Mouse (Mus musculus) adrenal gland, postnatal 25 days (tissue): ENCODE data around the gene Apoc2. TPM values are rescaled to one million over a fixed set of nuclear protein-coding genes. Genes with fewer than 3 reads are reported as not detected.

Experiments
- DNase-seq: peaks from one replicate; pipeline ENCODE4 v3.0.0; 2021; ENCODE audit warnings: mixed read lengths
- total RNA-seq: library from RNA; stranded (reverse); gene quantifications from 2 replicates; pipeline ENCODE4 v1.2.3, GENCODE M21; 2021

Apoc2 gene
- total RNA-seq, 1 experiment from 2014 or later, result not detected

DNA sequence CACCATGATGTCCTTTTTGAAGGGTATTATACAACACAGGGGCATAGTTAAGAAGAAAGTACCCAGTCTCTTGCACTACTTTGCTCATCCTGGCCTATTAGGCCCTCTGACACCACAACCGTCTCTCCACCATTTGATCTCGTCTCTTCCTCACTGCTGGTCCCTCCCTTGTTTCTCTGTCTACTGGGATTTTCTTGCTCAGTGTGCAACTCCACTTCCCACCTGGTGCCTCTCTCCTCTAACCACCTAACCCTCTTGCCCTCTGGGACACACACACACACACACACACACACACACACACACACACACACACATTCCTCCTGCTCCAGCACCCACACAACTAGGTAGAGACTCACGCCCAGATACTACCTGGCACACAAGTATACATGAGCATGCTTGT is 1.2 kb upstream of the Apoc2 start:
- no peak for DNase-seq

- no peak for DNase-seq
Observed at GRCm38 (mm10) chr7:19676662-19677061, 1.1 kb downstream of the Apoc2 start.

- no peak for DNase-seq
Observed at GRCm38 (mm10) chr7:19675824-19676223, 1.9 kb downstream of the Apoc2 start.

GRCm38 (mm10) chr7:19673083-19673699 is 4.5 kb downstream of the Apoc2 start:
- no peak for DNase-seq

DNA sequence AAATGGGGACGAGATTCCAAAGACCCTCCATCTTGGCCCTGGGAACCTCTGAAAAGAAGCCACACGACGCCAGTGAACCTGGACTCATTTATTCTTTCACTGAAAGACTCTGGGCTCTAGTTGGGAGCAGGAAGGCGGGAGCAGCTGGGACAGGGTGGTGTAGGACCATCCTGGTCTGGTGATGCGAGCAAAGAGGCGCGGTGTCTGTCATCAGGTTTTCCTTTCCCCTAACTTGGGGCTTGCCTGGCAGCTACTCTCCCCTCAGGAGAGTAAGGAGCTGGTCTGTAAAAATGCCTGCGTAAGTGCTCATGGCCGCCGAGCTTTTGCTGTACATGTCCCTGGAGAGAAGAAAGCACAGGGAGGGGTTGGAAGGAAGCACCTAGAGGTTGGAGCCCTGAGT is 6.2 kb downstream of the Apoc2 start:
- no peak for DNase-seq

DNA sequence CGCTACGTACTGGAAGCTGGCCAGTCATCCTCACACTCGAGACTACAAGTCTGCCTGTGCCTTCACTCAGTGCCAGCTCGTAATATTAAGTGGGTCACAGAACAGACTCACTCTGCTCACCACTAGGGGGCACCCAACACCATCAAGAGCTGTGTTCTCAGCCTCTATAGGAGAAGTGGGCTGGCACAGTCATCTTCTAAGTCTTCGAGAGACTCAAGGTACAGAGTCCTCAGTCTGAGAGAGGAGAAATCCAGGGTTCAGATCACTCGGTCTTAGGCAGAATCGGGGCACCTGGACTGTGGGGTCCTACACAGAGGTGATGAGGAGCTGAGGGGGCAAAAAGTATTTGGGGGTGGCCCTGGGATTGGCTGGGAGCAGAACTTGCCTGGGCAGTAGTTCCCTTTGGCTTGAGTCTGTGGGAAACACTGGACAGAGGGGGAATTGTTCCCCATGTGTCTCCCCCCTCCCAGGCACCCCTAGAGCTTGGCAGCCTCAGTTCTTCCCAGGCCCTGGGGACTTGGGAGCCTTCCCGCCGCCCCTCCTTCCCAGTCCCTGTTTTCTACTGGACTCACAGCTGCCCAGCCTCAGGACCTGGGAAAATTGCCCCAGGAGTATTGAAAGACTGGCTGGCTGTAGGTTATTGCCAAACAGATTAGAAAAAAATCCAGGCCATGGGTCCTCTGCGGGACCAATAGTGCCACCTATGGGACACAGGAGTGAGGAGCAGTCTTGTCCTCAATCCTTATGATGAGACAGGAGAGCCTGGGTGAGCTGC is 8.6 kb downstream of the Apoc2 start:
- peak; percentile 90 for DNase-seq

DNA sequence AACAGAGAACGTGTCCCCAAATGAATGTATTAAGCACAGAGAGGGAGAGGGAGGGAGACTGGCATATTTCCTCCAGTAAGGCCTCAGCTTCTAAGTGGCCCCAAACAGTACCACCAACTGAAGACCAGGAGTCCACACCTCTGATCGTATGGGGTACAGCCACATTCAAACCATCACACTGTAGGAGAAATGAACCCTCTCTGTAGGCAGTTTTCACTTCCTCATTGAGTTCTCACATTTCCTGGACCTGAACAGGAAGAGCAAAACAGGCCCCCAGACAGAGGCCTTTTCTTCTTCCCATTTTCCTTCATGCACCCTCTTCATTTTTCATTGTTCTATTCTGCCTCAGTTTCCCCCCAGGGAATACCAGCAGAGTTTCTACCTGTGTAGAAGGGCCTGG is 10.3 kb downstream of the Apoc2 start:
- no peak for DNase-seq

GRCm38 (mm10) chr7:19666750-19667149 is 11.0 kb downstream of the Apoc2 start:
- DNase-seq, result no peak

- peak; percentile 98 for DNase-seq
Observed at GRCm38 (mm10) chr7:19664955-19665841, 12.5 kb downstream of the Apoc2 start, which contains the start of gene Clptm1. Clptm1 (minus strand) TSS chr7:19665033.

DNA sequence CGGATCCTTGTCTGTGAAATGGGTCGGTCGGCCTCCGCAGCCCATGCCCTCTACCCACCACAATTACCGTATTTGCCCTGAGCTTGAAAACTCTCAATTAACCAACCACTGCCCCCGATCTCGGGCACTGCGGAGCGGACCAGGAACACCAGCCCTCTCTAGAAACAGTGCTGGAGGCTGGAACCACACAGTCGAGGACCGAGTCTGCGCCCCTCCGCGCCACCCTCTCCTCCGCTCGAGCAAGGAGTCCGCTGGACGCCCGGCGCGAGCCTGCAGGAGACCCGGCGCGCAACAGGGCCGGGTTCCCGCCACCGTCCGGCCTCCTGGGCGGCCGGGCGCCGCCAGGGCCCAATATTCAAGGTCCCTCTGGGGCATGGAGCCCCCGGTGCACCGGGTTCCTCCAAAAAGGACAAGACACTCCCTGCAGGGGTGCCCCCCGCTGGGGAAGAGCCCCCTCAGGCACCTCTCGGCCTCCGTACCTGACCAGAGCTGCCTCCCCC is 13.2 kb downstream of the Apoc2 start:
- no peak for DNase-seq

GRCm38 (mm10) chr7:19663940-19664339 is 13.8 kb downstream of the Apoc2 start:
- no peak for DNase-seq

DNA sequence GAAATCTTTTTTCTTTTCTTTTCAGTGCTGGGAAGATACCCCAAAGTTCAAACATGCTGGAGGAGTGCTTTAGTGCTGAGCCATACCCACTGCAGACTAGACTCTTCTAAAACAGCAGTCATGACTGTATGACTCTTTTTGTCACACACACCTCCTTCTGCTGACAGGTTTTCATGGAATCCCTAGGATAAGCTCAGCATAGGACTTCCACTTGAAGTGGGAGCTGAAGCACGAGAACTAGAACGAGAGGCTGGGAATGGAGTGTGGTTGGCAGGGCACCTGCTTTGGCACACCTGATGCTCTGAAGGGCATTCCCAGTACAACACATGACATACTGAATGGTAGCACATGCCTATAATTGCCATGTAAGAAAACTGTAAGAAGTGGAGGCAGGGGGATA is 25.1 kb downstream of the Apoc2 start:
- DNase-seq, result no peak

DNA sequence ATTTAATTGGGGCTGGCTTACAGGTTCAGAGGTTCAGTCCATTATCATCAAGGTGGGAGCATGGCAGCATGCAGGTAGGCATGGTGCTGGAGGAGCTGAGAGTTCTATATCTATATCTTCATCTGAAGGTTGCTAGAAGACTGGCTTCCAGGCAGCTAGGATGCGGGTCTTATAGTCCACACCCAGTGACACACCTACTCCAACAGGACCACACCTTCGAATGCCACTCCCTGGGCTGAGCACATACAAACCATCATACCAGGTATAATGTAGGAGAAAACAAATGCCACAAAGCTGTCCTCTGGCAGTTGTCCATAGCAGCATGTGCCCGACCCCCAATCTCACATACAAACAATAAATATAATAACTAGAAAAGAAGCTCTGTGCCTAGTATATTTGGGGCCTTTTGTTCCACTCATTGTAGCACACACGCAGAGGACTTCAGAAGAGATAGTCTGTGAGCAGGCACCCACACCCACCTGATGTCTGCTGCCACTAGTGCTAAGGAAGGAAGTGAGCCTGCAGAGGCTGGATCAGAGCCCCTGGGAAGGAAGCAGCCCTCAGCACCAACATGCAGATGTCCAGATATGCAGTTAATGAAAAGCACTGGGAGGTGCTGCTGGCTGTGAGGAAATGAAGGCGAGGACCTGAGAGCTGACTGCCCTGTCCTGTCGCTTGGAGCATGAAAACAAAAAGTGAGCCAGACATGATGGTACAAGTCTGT is 26.5 kb downstream of the Apoc2 start:
- DNase-seq, result no peak

DNA sequence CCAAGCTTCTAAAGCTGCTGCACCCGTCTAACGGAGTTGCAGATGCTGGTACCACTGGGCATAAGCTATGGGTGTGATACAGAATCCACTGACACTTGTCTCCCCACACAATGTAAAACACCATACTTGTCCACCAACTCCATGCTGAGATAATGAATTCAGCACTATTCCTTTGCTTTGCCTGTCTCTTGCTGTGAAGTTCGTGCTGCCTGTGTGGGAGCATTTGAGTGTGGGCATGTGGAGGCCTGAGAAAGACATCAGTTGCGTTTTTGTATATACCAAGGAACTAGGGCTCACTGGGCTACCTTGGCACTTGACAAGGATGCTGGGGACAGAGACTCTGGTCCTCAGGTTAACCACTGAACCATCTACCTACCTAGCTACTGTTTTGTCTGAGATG is 36.5 kb downstream of the Apoc2 start:
- no peak for DNase-seq

DNA sequence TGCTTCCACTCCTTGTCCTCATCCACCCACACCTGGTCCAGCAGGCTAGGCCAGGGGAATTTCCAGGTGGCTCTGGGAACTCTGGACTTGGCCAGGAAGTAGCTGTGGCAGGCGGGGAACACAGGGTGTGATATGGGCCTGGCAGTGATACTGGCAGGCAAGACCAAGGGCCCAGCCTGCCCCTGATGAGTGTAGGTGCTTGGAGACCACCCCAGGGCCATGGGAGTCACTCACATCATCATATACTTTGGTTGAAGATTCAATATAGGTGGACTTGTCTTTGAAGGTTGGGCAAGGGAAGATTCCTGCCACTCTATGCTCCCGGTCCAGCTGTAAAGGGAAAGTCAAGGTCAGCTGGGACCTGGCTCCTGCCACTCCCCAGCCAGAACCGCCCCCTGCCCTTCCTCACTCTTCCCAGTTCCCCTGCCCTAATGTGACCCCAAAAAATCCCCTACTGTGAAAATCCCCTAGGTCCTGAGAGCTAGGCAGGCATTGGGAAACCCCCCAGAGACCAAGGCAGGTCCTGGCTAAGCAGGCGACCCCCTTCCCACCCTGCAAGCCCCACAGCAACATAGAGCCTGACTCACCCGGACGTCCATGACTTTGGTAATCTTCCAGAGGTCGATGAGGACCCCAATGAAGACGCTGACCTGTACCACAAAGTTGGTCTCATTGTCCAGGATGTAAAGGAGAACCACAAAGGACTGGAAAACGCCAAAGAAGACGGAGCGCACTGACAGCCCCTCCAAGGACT is 42.5 kb downstream of the Apoc2 start:
- no peak for DNase-seq

DNA sequence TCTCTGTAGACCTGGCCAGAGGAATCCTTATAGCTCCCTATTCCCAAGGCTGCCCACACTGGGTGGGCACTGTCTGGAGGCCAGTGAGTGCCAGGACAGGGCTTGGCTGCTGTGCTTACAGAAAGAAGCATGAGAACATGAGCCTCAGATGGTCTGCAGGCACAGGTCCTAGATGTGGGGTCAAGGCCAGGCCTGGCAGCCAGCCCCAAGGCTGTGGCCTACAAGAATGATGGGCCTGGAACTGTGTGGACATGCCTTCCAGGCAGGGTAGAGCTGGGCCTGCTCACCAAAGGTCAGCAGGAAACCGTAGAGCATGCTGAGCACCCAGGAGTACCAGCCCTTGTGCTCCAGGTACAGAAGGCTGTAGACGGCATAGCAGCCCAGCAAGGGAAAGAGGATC is 43.1 kb downstream of the Apoc2 start:
- DNase-seq, result peak; percentile 80

- DNase-seq, result no peak
Observed at GRCm38 (mm10) chr7:19633855-19634254, 43.9 kb downstream of the Apoc2 start.

GRCm38 (mm10) chr7:19633197-19633596 is 44.5 kb downstream of the Apoc2 start:
- DNase-seq, result no peak

DNA sequence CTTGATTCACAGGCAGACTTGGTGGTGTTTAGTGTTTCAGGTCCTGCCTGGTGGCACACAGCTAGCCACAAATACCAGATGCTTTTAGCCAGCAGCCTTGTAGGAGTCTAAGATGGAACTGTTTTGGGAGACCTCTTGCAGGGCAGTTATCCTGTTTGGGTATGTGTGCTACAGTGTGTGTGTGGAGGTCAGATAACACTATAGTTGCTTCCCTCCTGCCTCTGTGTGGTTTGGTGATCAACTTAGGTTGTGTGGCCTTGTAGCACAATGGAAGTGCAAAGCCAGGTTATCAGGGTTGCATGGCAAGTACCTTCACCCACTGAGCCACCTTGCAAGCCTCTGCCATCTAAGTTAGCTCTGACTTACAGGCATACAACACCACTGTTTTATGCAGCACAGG is 45.0 kb downstream of the Apoc2 start:
- no peak for DNase-seq

DNA sequence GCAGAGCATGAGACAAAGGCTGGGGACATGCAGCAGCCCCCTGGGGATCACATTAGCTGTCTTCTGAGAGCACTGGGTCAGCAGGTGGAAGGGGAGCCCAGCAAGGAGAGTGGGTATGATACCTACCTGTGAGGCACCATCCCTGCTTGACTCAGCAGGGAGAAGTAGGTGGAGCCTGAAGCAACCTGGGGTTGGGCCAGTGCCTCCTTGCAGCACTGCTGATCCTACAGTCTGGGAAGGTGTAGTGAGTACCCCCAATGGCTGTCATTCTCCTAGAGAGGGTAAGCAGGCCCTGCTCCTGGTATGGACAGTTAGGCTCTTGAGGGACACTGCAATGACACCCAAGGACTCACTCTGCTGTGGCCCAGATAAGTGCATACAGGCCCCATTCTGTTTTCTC is 45.5 kb downstream of the Apoc2 start:
- no peak for DNase-seq

DNA sequence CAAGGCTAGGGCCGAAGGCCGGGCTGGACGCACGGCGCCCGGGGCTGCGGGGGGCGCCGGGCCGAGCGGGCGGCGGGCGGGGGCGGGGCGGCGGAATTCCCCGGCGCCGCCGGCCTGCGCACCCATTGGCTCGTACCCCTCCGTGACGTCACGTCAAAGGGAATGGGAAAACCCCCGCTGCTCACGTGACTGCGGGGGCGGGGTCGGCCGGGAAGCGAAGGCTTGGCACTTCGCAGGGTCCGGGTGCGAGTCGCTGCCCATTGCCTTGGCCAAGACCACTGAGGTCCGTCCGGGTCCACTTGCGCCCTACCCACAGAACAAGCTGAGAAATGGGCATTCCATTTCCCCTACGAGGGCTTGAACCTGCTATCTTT is 48.4 kb downstream of the Apoc2 start, which contains the start of gene Relb:
Gene Relb, minus strand, starts transcription at position 78 of the 374 bp plus-strand sequence.
- DNase-seq, result peak; percentile 96
